Mouse (Mus musculus): ENCODE measurements around the gene Mapk8ip2. TPM values are rescaled to one million over a fixed set of nuclear protein-coding genes. Genes with fewer than 3 reads are reported as not detected.

Gene Mapk8ip2
- polyA plus RNA-seq, 1 experiment from 2014 or later: 33.2 TPM

- Histone ChIP-seq H3K4me2 (ENCODE audit: low read depth) (no peak overlapping the region), H3K4me1 (ENCODE audit: control insufficient read depth, insufficient read depth, low read length) (no peaks in the 10 kb centered on the region), H3K36me3 (ENCODE audit: control insufficient read depth, insufficient read depth, low read length) (no peaks in the 10 kb centered on the region), H3K9ac (ENCODE audit: low read length) (no peak overlapping the region), H3K9me3 (ENCODE audit: control insufficient read depth, low read length) (no peaks in the 10 kb centered on the region), H3K27ac (ENCODE audit: low read depth, low read length) (no peak overlapping the region), H3K4me3 (ENCODE audit: low read depth, low read length) (no peak overlapping the region), H3K27me3 (ENCODE audit: control insufficient read depth, insufficient read depth, low read length) (no peaks in the 10 kb centered on the region)
- DNase-seq (ENCODE audit: low spot score) (no peak), ATAC-seq (ENCODE audit: insufficient read depth, low FRiP score, low TSS enrichment) (no peak)
- WGBS: 85% methylated on average over 12 of the region's 12 CpGs
Measured at GRCm38 (mm10) chr15:89488182-89488581, 34.5 kb downstream of the Mapk8ip2 start.

- Histone ChIP-seq H3K4me1 (ENCODE audit: control insufficient read depth, insufficient read depth, low read length) (no peaks in the 10 kb centered on the region), H3K4me3 (ENCODE audit: low read depth, low read length) (no peak overlapping the region), H3K4me2 (ENCODE audit: low read depth) (no peak overlapping the region), H3K27me3 (ENCODE audit: control insufficient read depth, insufficient read depth, low read length) (no peaks in the 10 kb centered on the region), H3K36me3 (ENCODE audit: control insufficient read depth, insufficient read depth, low read length) (no peaks in the 10 kb centered on the region), H3K9ac (ENCODE audit: low read length) (no peak overlapping the region), H3K27ac (ENCODE audit: low read depth, low read length) (no peak overlapping the region), H3K9me3 (ENCODE audit: control insufficient read depth, low read length) (no peaks in the 10 kb centered on the region)
- 53% methylated on average over 14 of the region's 14 CpGs for WGBS
- ATAC-seq (ENCODE audit: insufficient read depth, low FRiP score, low TSS enrichment) (no peak), DNase-seq (ENCODE audit: low spot score) (no peak)
Measured at GRCm38 (mm10) chr15:89488611-89489117, 35.0 kb downstream of the Mapk8ip2 start.

GRCm38 (mm10) chr15:89494970-89495369 lies 41.3 kb downstream of the Mapk8ip2 start:
- no peaks in the 10 kb centered on the region for H3K9me3 ChIP-seq (ENCODE audit: control insufficient read depth, low read length)
- H3K36me3 ChIP-seq (ENCODE audit: control insufficient read depth, insufficient read depth, low read length): no peaks in the 10 kb centered on the region
- H3K27me3 ChIP-seq (ENCODE audit: control insufficient read depth, insufficient read depth, low read length): peaks cover 16% of the 10 kb centered on the region
- H3K4me1 ChIP-seq (ENCODE audit: control insufficient read depth, insufficient read depth, low read length): peaks cover 7% of the 10 kb centered on the region
- H3K9ac ChIP-seq (ENCODE audit: low read length): no peak overlapping the region
- DNase-seq (ENCODE audit: low spot score): no peak
- WGBS: 80% methylated on average over 4 of the region's 4 CpGs
- no peak overlapping the region for H3K4me2 ChIP-seq (ENCODE audit: low read depth)
- no peak for ATAC-seq (ENCODE audit: insufficient read depth, low FRiP score, low TSS enrichment)
- H3K4me3 ChIP-seq (ENCODE audit: low read depth, low read length): no peak overlapping the region
- no peak overlapping the region for H3K27ac ChIP-seq (ENCODE audit: low read depth, low read length)

- 37% methylated on average over 4 of the region's 4 CpGs for WGBS
- DNase-seq (ENCODE audit: low spot score): no peak
Measured at GRCm38 (mm10) chr15:89496131-89496530, 42.4 kb downstream of the Mapk8ip2 start.

GRCm38 (mm10) chr15:89496841-89497240 lies 43.1 kb downstream of the Mapk8ip2 start:
- peaks cover 16% of the 10 kb centered on the region for H3K27me3 ChIP-seq (ENCODE audit: control insufficient read depth, insufficient read depth, low read length)
- no peaks in the 10 kb centered on the region for H3K36me3 ChIP-seq (ENCODE audit: control insufficient read depth, insufficient read depth, low read length)
- H3K4me1 ChIP-seq (ENCODE audit: control insufficient read depth, insufficient read depth, low read length): peaks cover 7% of the 10 kb centered on the region
- no peak overlapping the region for H3K4me2 ChIP-seq (ENCODE audit: low read depth)
- H3K9ac ChIP-seq (ENCODE audit: low read length): no peak overlapping the region
- H3K27ac ChIP-seq (ENCODE audit: low read depth, low read length): no peak overlapping the region
- H3K4me3 ChIP-seq (ENCODE audit: low read depth, low read length): no peak overlapping the region
- no peak for DNase-seq (ENCODE audit: low spot score)
- 28% methylated on average over 2 of the region's 2 CpGs for WGBS
- ATAC-seq (ENCODE audit: insufficient read depth, low FRiP score, low TSS enrichment): no peak
- no peaks in the 10 kb centered on the region for H3K9me3 ChIP-seq (ENCODE audit: control insufficient read depth, low read length)

More at GRCm38 (mm10) chr15:89496131-89496530, 42.4 kb downstream of the Mapk8ip2 start:
- Histone ChIP-seq H3K27ac (ENCODE audit: low read depth, low read length) (no peak overlapping the region), H3K9ac (ENCODE audit: low read length) (no peak overlapping the region; the same call in 1 of the 2 replicates), H3K27me3 (ENCODE audit: control insufficient read depth, insufficient read depth, low read length) (peaks cover 16% of the 10 kb centered on the region), H3K36me3 (ENCODE audit: control insufficient read depth, insufficient read depth, low read length) (no peaks in the 10 kb centered on the region), H3K4me2 (ENCODE audit: low read depth) (no peak overlapping the region), H3K4me1 (ENCODE audit: control insufficient read depth, insufficient read depth, low read length) (peaks cover 7% of the 10 kb centered on the region), H3K4me3 (ENCODE audit: low read depth, low read length) (no peak overlapping the region), H3K9me3 (ENCODE audit: control insufficient read depth, low read length) (no peaks in the 10 kb centered on the region)
- ATAC-seq (ENCODE audit: insufficient read depth, low FRiP score, low TSS enrichment): no peak

- H3K4me1 ChIP-seq (ENCODE audit: control insufficient read depth, insufficient read depth, low read length): peaks cover 7% of the 10 kb centered on the region
- 31% methylated on average over 4 of the region's 4 CpGs for WGBS
- peak; percentile 25 for DNase-seq (ENCODE audit: low spot score)
- no peak overlapping the region for H3K4me2 ChIP-seq (ENCODE audit: low read depth)
- H3K9me3 ChIP-seq (ENCODE audit: control insufficient read depth, low read length): no peaks in the 10 kb centered on the region
- H3K9ac ChIP-seq (ENCODE audit: low read length): no peak overlapping the region; the same call in 1 of the 2 replicates
- no peak for ATAC-seq (ENCODE audit: insufficient read depth, low FRiP score, low TSS enrichment)
- no peaks in the 10 kb centered on the region for H3K36me3 ChIP-seq (ENCODE audit: control insufficient read depth, insufficient read depth, low read length)
- no peak overlapping the region for H3K27ac ChIP-seq (ENCODE audit: low read depth, low read length)
- H3K4me3 ChIP-seq (ENCODE audit: low read depth, low read length): no peak overlapping the region
- H3K27me3 ChIP-seq (ENCODE audit: control insufficient read depth, insufficient read depth, low read length): peaks cover 16% of the 10 kb centered on the region
Measured at GRCm38 (mm10) chr15:89497391-89498048, 43.8 kb downstream of the Mapk8ip2 start.

GRCm38 (mm10) chr15:89498049-89498960 lies 44.6 kb downstream of the Mapk8ip2 start:
- peaks cover 16% of the 10 kb centered on the region for H3K27me3 ChIP-seq (ENCODE audit: control insufficient read depth, insufficient read depth, low read length)
- ATAC-seq (ENCODE audit: insufficient read depth, low FRiP score, low TSS enrichment) (no peak), DNase-seq (ENCODE audit: low spot score) (peak; percentile 44)
- peak overlapping the region; percentile 84 for H3K4me3 ChIP-seq (ENCODE audit: low read depth, low read length)
- peaks cover 7% of the 10 kb centered on the region for H3K4me1 ChIP-seq (ENCODE audit: control insufficient read depth, insufficient read depth, low read length)
- peak overlapping the region; percentile 39; the same call in 1 of the 2 replicates for H3K9ac ChIP-seq (ENCODE audit: low read length)
- peak overlapping the region; percentile 65 for H3K4me2 ChIP-seq (ENCODE audit: low read depth)
- WGBS: 3% methylated on average over 38 of the region's 41 CpGs
- no peaks in the 10 kb centered on the region for H3K9me3 ChIP-seq (ENCODE audit: control insufficient read depth, low read length)
- H3K36me3 ChIP-seq (ENCODE audit: control insufficient read depth, insufficient read depth, low read length): no peaks in the 10 kb centered on the region; the same call in 1 of the 2 replicates
- no peak overlapping the region for H3K27ac ChIP-seq (ENCODE audit: low read depth, low read length)

- Histone ChIP-seq H3K27me3 (ENCODE audit: control insufficient read depth, insufficient read depth, low read length) (peaks cover 16% of the 10 kb centered on the region), H3K4me3 (ENCODE audit: low read depth, low read length) (peak within 1 kb of the TSS; percentile 84), H3K27ac (ENCODE audit: low read depth, low read length) (peak within 1 kb of the TSS; percentile 63; the same call in 1 of the 2 replicates), H3K9ac (ENCODE audit: low read length) (peak within 1 kb of the TSS; percentile 86), H3K9me3 (ENCODE audit: control insufficient read depth, low read length) (no peaks in the 10 kb centered on the region), H3K4me2 (ENCODE audit: low read depth) (peak within 1 kb of the TSS; percentile 65), H3K4me1 (ENCODE audit: control insufficient read depth, insufficient read depth, low read length) (peaks cover 7% of the 10 kb centered on the region), H3K36me3 (ENCODE audit: control insufficient read depth, insufficient read depth, low read length) (no peaks in the 10 kb centered on the region; the same call in 1 of the 2 replicates)
- WGBS: under 1% methylated on average over 27 of the region's 72 CpGs
- ATAC-seq (ENCODE audit: insufficient read depth, low FRiP score, low TSS enrichment): peak; percentile 48
- peak; percentile 54 for DNase-seq (ENCODE audit: low spot score)
Measured at GRCm38 (mm10) chr15:89498961-89499688, 45.4 kb downstream of the Mapk8ip2 start, which contains the start of gene Shank3. Gene Shank3 (plus strand): TSS chr15:89499623.
